Mouse (Mus musculus): ENCODE measurements around the gene Gramd4. TPM values are rescaled to one million over a fixed set of nuclear protein-coding genes. Genes with fewer than 3 reads are reported as not detected.

The Gramd4 gene
- total RNA-seq, 2 experiments from 2014 or later, result 42.0 to 47.6 TPM

GRCm38 (mm10) chr15:86184851-86185688, 127.6 kb downstream of the Gramd4 start:
- intact Hi-C loops (cut with DNase I), result no loop called here
- peak; percentile 52 to 54 for DNase-seq (ENCODE audit: low spot score in 2 of 2)

GRCm38 (mm10) chr15:86185689-86186569, 128.4 kb downstream of the Gramd4 start, which contains the start of gene Cerk:
Gene Cerk (minus strand): TSS chr15:86186141.
- DNase-seq (ENCODE audit: low spot score in 2 of 2), result peak; percentile 83 to 90
- intact Hi-C loops (cut with DNase I), result no loop called here

GRCm38 (mm10) chr15:86186686-86187085, 129.2 kb downstream of the Gramd4 start:
- intact Hi-C loops (cut with DNase I), result no loop called here

More at GRCm38 (mm10) chr15:86186686-86187085, 129.2 kb downstream of the Gramd4 start:
- peak in 1 of 2 experiments; percentile 44 for DNase-seq (ENCODE audit: low spot score in 2 of 2)

Other genes starting within 250 kb of the Gramd4 start
- 10 to 100 TPM; 21.4 to 22.6 TPM for gene Cdpf1, start 246.0 kb upstream of the Gramd4 start, total RNA-seq (2021)
- gene Pkdrej, start 236.0 kb upstream of the Gramd4 start, total RNA-seq (2021), result under 1 TPM; 0.69 to 0.92 TPM
- 1 to 10 TPM; 4.0 to 7.1 TPM for gene Ttc38, start 225.4 kb upstream of the Gramd4 start, total RNA-seq (2021)
- under 1 TPM; 0.50 to 0.82 TPM for gene Gtse1, start 197.9 kb upstream of the Gramd4 start, total RNA-seq (2021)
- gene Trmu, start 178.4 kb upstream of the Gramd4 start, total RNA-seq (2021), result 10 to 100 TPM; 25.3 to 29.3 TPM
- 1 to 10 TPM; 3.1 to 3.9 TPM for gene Celsr1, start 23.9 kb upstream of the Gramd4 start, total RNA-seq (2021)
- gene Cerk, start 128.4 kb downstream of the Gramd4 start, total RNA-seq (2021), result 10 to 100 TPM; 53.6 to 55.1 TPM
- 10 to 100 TPM; 28.8 to 31.6 TPM for gene Tbc1d22a, start 156.8 kb downstream of the Gramd4 start, total RNA-seq (2021)